Mouse (Mus musculus) neutrophil, adult 5-6 weeks (primary cell): ENCODE results near the gene Fryl. TPM values are rescaled to one million over a fixed set of nuclear protein-coding genes. Genes with fewer than 3 reads are reported as not detected.
"Not testable (repeated sequence)": the region's sequence is repeated elsewhere in the genome, so short reads cannot be mapped to it uniquely, and the experiment has no call there.

ENCODE experiments used
- ATAC-seq: fragments of 151-379, 151-347 bp; 2 replicates; pipeline ENCODE4 v1.8.0; 2017; ENCODE audit warnings: mild to moderate bottlenecking, moderate TSS enrichment; ENCODE audit not compliant: insufficient number of reproducible peaks, poor library complexity, low FRiP score, severe bottlenecking; ENCODE audit errors: extremely low read depth
- total RNA-seq: library from RNA; stranded (forward); fragments of 200-1000 nt; gene quantifications from 2 replicates; pipeline ENCODE4 v1.2.3, GENCODE M21; 2017

Gene Fryl
- total RNA-seq, 1 experiment from 2014 or later: 144 TPM

DNA sequence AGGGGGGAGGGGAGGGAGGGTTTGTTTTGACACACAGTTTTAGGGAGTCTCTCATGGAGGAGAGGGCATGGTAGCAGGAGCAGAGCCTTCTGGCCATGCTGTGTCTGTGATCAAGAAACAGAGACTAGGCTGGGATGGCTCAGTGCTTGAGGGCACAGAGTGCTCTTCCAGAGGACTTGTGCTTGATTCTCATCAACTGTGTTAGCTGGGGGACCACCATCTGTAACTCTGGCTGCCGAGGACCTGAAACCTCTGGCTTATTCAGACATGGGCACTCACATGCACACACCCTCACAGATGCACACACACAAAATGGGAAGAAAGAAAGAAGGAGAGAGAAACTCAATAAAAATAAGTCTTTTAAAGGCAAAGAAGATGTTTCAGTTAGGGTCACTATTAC, 257.9 kb downstream of the Fryl start:
- not testable (repeated sequence) for ATAC-seq

DNA sequence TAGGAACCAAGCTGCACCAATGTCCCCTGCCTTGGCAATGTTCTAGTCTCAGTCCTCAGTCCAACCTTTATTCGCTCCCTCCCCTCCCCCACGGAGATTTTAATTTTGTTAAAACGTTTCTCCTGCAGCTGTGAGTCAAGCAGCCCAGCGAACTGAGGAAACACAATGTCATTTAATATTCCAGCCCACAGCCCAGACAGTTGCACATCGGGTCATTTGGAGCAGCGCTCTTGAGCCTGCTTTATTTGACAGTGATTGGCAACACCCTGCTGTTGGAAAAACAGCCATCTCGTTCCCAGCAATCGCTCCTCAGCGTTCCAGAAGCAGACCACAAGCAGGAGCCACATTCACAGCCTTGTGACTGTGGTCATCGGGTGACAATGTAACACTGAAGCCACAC, 261.0 kb downstream of the Fryl start:
- no peak for ATAC-seq

DNA sequence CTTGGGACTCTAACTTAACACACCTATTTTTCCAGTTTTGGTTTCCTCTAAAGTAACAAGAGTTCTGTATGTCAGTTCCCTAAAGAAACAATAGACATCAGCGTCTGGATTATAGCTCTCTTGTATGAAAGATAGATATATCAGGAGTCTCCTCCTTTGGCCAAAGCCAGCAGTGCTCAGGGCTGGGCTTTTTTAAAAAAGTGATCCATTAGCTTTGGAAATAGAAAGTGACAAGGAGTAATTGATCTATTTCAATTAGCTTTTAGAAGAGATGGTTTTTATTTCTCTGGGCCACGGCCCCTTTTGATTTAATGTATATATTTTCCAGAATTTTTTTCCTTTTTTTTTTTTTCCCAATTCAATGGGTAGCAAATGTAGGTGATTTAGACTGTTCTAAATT, 261.5 kb downstream of the Fryl start:
- no peak for ATAC-seq

DNA sequence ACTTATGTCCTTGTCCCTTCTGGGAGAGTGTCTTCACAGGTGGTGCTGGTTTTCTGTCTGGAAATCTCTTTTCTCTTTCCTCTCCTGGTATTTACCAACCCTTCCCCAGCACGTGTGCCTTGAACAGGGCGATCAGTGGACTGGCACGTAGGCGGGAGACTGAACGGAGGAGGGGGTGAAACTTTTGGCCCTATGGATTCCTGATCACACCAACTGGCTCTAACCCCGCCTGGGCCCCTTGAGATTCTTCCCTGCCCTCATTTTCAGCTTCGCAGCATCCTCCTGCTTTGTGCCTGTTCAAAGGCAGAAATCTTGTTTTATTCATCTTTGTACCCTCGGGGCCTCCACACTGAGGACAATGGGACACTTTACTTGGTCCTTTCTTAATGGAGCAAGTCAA, 262.0 kb downstream of the Fryl start:
- ATAC-seq: no peak

DNA sequence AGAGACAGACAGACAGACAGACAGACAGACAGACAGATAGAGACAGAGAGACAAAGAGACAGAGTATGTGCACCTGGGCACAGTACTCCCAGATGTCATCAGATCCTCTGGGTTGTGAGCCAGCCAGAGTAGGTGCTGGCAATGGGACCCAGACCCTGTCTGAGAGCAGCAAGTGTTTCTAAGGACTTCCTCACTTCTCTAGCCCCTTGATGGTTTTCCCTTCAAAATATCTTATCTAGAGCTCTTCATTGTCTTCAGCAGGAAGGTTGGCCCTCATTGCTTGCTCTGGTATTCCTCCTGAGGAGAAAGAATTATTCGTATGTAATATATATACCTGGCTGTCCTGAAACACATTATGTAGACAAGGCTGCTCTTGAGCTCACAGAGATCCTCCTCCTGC, 263.9 kb downstream of the Fryl start:
- ATAC-seq: no peak

DNA sequence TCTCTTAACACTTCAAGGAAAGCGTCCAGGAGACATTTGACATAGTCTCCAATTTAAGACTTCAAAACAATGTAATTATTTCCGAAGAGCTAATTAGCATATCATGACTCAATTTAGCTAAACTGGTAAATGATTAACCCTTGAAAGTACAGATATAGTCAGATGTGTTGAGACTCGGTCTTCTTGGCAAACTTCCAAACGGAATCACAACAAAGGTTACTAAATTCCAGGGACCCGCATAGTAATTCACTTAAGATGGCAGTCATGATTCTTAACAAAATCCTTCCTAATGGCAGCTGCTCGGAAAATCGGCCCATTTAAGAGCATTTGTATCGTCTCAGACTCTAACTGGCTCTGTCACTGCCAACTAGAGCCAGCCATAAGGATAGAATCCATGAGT, 266.7 kb downstream of the Fryl start:
- ATAC-seq: no peak

DNA sequence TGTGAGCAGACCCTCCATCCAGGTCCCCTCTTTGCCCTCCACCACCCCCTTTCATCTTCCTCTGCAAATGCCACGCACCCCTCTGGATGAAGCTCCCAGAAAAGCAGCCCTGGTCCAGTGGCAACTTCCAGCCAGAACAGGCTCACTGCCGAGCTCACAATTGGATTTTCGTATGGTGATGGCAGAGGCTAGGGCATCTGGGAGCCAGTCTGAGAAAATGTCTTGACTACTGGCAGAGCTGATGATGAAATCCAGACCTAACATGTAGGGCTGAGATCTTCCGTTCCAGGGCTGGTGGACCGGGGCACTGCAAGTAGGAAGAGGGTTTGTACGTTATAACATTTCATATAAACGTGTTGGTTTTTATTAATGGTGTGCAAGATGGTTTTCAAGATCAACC, 268.6 kb downstream of the Fryl start:
- no peak for ATAC-seq

DNA sequence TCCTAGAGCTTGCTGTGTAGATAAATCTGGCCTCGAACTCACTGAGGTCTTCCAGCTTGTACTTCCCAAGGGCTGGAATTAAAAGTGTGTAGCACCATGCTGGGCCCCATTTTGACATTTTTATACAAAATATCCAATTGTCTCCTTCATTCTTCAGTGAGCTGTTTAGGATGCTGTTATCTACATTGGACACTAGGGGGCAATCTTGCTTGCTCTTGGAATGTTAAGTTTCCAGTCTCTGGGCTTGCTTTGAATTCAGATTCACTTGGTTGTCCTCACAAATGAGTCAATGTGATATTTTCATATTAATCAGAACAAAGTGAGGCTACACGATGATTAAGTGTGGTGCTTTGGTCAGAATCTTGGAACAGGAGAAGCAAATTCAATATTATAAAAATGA, 272.3 kb downstream of the Fryl start:
- peak; percentile 51; the same call in 1 of the 2 replicates for ATAC-seq

DNA sequence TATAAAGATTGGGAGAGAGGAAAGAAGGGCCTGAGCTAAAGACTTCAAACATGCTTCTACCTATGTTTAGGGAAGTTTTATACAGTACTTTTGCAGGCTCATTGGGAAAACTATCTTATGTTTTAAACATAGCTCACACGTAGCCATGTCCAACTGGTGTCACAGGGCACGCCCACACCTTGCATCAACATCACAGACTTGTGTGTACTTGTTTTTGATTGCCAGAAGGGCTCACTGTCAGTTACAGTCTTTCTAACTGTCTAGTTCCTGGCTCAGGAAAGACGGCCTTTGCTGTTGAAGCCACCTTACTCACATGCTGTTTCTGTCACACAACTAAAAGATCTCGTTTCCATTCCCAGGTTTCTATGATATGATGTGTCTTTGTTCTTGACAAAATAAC, 279.9 kb downstream of the Fryl start:
- ATAC-seq: no peak

DNA sequence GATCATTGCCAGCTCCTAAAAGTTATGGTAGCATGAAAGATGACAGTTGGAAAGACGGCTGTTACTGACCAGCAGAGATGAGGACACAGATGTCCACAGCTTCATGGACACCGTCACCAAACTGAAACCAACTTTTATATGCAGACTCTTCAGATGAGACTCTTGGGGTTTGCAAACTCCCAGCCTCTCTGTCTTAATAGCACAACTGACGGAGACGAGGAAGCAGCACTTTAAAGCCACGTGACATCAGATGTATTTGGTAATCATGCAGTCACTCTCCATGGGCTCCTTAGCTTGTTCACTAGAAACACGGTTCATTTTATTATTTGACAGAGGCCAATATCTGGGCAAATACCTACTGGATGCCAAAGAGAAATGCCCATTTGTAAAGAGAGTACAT, 280.4 kb downstream of the Fryl start:
- no peak for ATAC-seq

DNA sequence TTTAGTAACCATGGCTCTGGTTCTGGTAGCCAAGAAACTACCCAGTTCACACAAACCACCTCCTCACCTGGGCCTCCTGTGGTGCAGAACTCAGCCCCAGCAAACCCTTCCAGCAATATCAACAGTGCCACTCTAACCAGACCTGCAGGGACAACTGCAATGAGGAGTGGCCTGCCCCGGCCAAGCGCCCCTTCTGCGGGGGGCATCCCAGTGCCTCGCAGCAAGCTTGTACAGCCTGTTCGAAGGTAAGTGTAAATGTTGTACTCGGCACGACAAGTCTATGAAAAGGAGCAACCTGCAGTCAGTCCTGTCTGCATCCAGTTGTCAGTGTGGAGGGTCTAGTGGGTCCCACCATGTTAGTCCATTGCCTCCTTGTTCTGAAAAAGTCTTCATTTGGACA, 281.8 kb downstream of the Fryl start, which contains the start of gene Gm10135:
Gm10135 (minus strand) TSS at position 101 of the 400 bp plus-strand sequence.
- no peak for ATAC-seq

DNA sequence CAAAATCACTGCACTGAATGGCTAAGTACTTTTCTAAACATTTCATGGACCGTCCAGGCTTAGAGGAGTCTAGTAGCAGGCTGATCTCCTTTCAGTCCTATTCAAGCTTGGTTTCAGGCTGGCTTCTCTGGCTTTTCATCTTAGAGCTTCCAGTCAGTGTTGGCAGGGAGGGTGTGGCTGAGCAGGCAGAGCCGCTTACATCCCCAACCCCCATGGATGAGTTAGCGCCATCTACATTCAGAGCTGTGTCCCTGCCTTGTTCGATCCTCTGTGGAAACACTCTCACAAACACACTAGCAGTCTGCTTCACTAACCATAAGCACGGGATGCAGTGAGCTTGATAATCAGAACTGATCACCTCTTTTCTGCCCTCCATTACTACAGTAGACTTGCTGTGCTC, 283.5 kb downstream of the Fryl start:
- ATAC-seq: no peak

DNA sequence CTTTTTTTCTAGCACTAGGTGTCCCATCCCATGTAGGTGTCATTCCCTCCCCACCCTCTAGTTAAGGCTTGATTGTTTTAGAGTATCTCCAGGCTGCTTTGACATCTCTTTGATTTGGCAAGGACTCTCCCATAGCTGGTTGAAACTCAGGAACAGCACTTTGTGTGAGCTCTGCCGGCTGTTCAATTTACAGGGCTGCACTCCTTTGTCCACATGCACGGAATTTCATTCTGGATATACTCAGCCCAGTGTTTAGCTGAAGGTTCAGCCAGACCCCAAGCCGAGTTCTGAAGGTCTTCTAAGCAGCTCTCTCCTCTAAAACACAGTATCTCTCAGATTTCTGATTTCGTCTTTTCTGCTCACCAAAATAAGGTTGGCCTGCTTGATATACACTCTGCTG, 284.0 kb downstream of the Fryl start:
- ATAC-seq: no peak

Other genes with a start within 250 kb of the Fryl start
- not detected in 2 replicates for gene Slc10a4, start 249.7 kb downstream of the Fryl start, total RNA-seq
- gene Ociad1, start 36.2 kb upstream of the Fryl start, total RNA-seq: 203 and 209 TPM in 2 replicates
- 0.23 TPM in 1 of 2 replicates, not detected in the other for gene Ociad2, start 84.4 kb upstream of the Fryl start, total RNA-seq
- not detected in 2 replicates for gene Cwh43, start 149.5 kb upstream of the Fryl start, total RNA-seq
- gene Dcun1d4, start 224.4 kb upstream of the Fryl start, total RNA-seq: 6.4 and 10.4 TPM in 2 replicates